8 mouse cellular contexts compared by ENCODE assay signal in genomic region chr10:63089758-63090571, GRCm38 (mm10). TPM values are rescaled to one million over a fixed set of nuclear protein-coding genes. Genes with fewer than 3 reads are reported as not detected.
DNase-seq lines count a peak whose midpoint lies in the region; ATAC-seq and TF ChIP-seq lines count a peak whose summit lies in the region.

No protein-coding gene starts in this region.

- H3K4me1 ChIP-seq in kidney, embryonic 15.5 days, result peaks cover 14% of the 10 kb centered on the region
- H3K4me1 ChIP-seq in E14TG2a.4 (replicated peaks; ENCODE audit: low read depth, low read length), result peaks cover 38% of the 10 kb centered on the region
- H3K4me1 ChIP-seq in hindbrain, embryonic 10.5 days (replicated peaks), result peaks cover 23% of the 10 kb centered on the region
- H3K4me1 ChIP-seq in liver, embryonic 16.5 days (ENCODE audit: control insufficient read depth, low read depth, low read length), result peaks cover 10% of the 10 kb centered on the region

- H3K9me3 ChIP-seq in kidney, embryonic 15.5 days (replicated peaks), result no peaks in the 10 kb centered on the region
- no peaks in the 10 kb centered on the region for H3K9me3 ChIP-seq in E14TG2a.4 (ENCODE audit: low read length)
- no peaks in the 10 kb centered on the region for H3K9me3 ChIP-seq in hindbrain, embryonic 10.5 days
- H3K9me3 ChIP-seq in liver, embryonic 16.5 days (replicated peaks; ENCODE audit: control insufficient read depth, low read length), result no peaks in the 10 kb centered on the region

- peaks cover 10% of the 10 kb centered on the region for H3K27me3 ChIP-seq in kidney, embryonic 15.5 days
- peaks cover 38% of the 10 kb centered on the region for H3K27me3 ChIP-seq in E14TG2a.4 (ENCODE audit: insufficient read depth, low read length)
- peaks cover 39% of the 10 kb centered on the region for H3K27me3 ChIP-seq in hindbrain, embryonic 10.5 days (ENCODE audit: insufficient read depth, poor library complexity, severe bottlenecking)
- peaks cover 14% of the 10 kb centered on the region for H3K27me3 ChIP-seq in liver, embryonic 16.5 days (ENCODE audit: control insufficient read depth, insufficient read depth, low read depth, low read length)

- no peak for TF ChIP-seq CTCF in E14TG2a.4 (conservative IDR thresholded peaks at IDR 0.05; ENCODE audit: low read length)

- WGBS in kidney, embryonic 15.5 days, result 4% methylated on average over 26 of the region's 26 CpGs
- WGBS in hindbrain, embryonic 10.5 days, result 7% methylated on average over 26 of the region's 26 CpGs
- WGBS in liver, embryonic 16.5 days (ENCODE audit: insufficient replicate concordance), result 11% methylated on average over 26 of the region's 26 CpGs

- peak overlapping the region; percentile 38 for H3K4me3 ChIP-seq in kidney, embryonic 15.5 days (replicated peaks)
- peak overlapping the region; percentile 68 for H3K4me3 ChIP-seq in E14TG2a.4 (replicated peaks; ENCODE audit: low read length)
- H3K4me3 ChIP-seq in hindbrain, embryonic 10.5 days, result peak overlapping the region; percentile 49
- H3K4me3 ChIP-seq in liver, embryonic 16.5 days (ENCODE audit: low read depth, low read length), result no peak overlapping the region

- peak overlapping the region; percentile 75 for H3K4me2 ChIP-seq in kidney, embryonic 15.5 days
- H3K4me2 ChIP-seq in liver, embryonic 16.5 days (ENCODE audit: low read depth, low read length), result peak overlapping the region; percentile 48

- no peaks in the 10 kb centered on the region for H3K36me3 ChIP-seq in kidney, embryonic 15.5 days
- H3K36me3 ChIP-seq in E14TG2a.4 (ENCODE audit: insufficient read depth, low read length), result no peaks in the 10 kb centered on the region
- H3K36me3 ChIP-seq in hindbrain, embryonic 10.5 days, result no peaks in the 10 kb centered on the region
- H3K36me3 ChIP-seq in liver, embryonic 16.5 days (ENCODE audit: control insufficient read depth, insufficient read depth), result no peaks in the 10 kb centered on the region

- no peak for DNase-seq in kidney, postnatal 25 days
- DNase-seq in cerebellum, postnatal 10 days, result peak; percentile 74 to 75
- DNase-seq in hindbrain, embryonic 10.5 days (ENCODE audit: low spot score), result peak; percentile 27
- no peak for DNase-seq in frontal cortex, postnatal 10 days (ENCODE audit: low spot score in 2 of 2)

- no peak for ATAC-seq in kidney, embryonic 15.5 days (replicated peaks; ENCODE audit: low FRiP score)
- ATAC-seq in liver, embryonic 16.5 days (ENCODE audit: low read depth), result no peak
- ATAC-seq in activated CD4-positive, CD25-positive, alpha-beta regulatory T cell, adult 4 months, result no peak

- H3K9ac ChIP-seq in kidney, embryonic 15.5 days, result peak overlapping the region; percentile 29; the same call in 1 of the 2 replicates
- H3K9ac ChIP-seq in liver, embryonic 16.5 days (ENCODE audit: low read depth, low read length), result no peak overlapping the region

- no peak overlapping the region for H3K27ac ChIP-seq in kidney, embryonic 15.5 days
- H3K27ac ChIP-seq in hindbrain, embryonic 10.5 days, result peak overlapping the region; percentile 77
- no peak overlapping the region for H3K27ac ChIP-seq in liver, embryonic 16.5 days (ENCODE audit: low read length)

RNA-seq across cellular contexts. Expression of gene Atoh7, which starts 9.5 kb away (rescaled TPM):
- 0.10 TPM in 1 of 2 replicates, not detected in the other for polyA plus RNA-seq in kidney, embryonic 15.5 days (2015; fragmentation: Nextera tagmentation; extraction: Ambion mirVana)
- 0.16 and 0.41 TPM in 2 replicates for polyA plus RNA-seq in hindbrain, embryonic 10.5 days (2016; fragmentation: Nextera tagmentation; extraction: Ambion mirVana)
- not detected in 2 replicates for polyA plus RNA-seq in liver, embryonic 16.5 days (2015; fragmentation: Nextera tagmentation; extraction: Ambion mirVana)
- not detected for polyA plus RNA-seq in activated CD4-positive, CD25-positive, alpha-beta regulatory T cell, adult 4 months (2017; shearing (Covaris generic))

RNA-seq across cellular contexts. Expression of gene Pbld1, which starts 30.0 kb away (rescaled TPM):
- 6.8 and 6.9 TPM in 2 replicates for polyA plus RNA-seq in kidney, embryonic 15.5 days (2015; fragmentation: Nextera tagmentation; extraction: Ambion mirVana)
- polyA plus RNA-seq in hindbrain, embryonic 10.5 days (2016; fragmentation: Nextera tagmentation; extraction: Ambion mirVana), result 1.6 and 2.0 TPM in 2 replicates
- polyA plus RNA-seq in liver, embryonic 16.5 days (2015; fragmentation: Nextera tagmentation; extraction: Ambion mirVana), result 36.6 and 48.3 TPM in 2 replicates
- not detected for polyA plus RNA-seq in activated CD4-positive, CD25-positive, alpha-beta regulatory T cell, adult 4 months (2017; shearing (Covaris generic))

Comparison
In these comparisons a context has a peak if more than half of its experiments do, and no peak if none do; other contexts are left out.
1. DNase-seq: peak in cerebellum, postnatal 10 days (2 of 2) and hindbrain, embryonic 10.5 days (single experiment); none in kidney, postnatal 25 days (0 of 2) and frontal cortex, postnatal 10 days (0 of 2).